Mouse (Mus musculus): ENCODE measurements around the gene Otoa. TPM values are rescaled to one million over a fixed set of nuclear protein-coding genes. Genes with fewer than 3 reads are reported as not detected.

Gene Otoa
- polyA plus RNA-seq, 1 experiment from 2014 or later: 0.10 TPM

GRCm38 (mm10) chr7:121165616-121166015 lies 84.2 kb downstream of the Otoa start:
- no peak for ATAC-seq (ENCODE audit: low FRiP score)
- Histone ChIP-seq H3K4me3 (replicated peaks) (no peak overlapping the region), H3K36me3 (replicated peaks) (no peaks in the 10 kb centered on the region), H3K27me3 (peaks cover 55% of the 10 kb centered on the region), H3K9me3 (no peaks in the 10 kb centered on the region), H3K4me1 (peaks cover 7% of the 10 kb centered on the region; the same call in 1 of the 2 replicates), H3K4me2 (no peak overlapping the region), H3K9ac (no peak overlapping the region), H3K27ac (no peak overlapping the region)
- 45% methylated on average over 1 of the region's 1 CpGs for WGBS

- no peak overlapping the region for H3K27ac ChIP-seq
- H3K4me1 ChIP-seq: peaks cover 19% of the 10 kb centered on the region
- peaks cover 72% of the 10 kb centered on the region for H3K27me3 ChIP-seq
- H3K36me3 ChIP-seq (replicated peaks): no peaks in the 10 kb centered on the region
- ATAC-seq (ENCODE audit: low FRiP score): peak; percentile 77; the same call in 1 of the 2 replicates
- WGBS: under 1% methylated on average over 6 of the region's 6 CpGs
- H3K4me3 ChIP-seq (replicated peaks): no peak overlapping the region
- no peaks in the 10 kb centered on the region for H3K9me3 ChIP-seq
- H3K9ac ChIP-seq: no peak overlapping the region; the same call in 1 of the 2 replicates
- peak overlapping the region; percentile 4; the same call in 1 of the 2 replicates for H3K4me2 ChIP-seq
These were observed 90.4 kb downstream of the Otoa start for GRCm38 (mm10) chr7:121171888-121172287.

- H3K4me1 ChIP-seq: no peaks in the 10 kb centered on the region
- H3K9ac ChIP-seq: no peak overlapping the region
- no peak overlapping the region for H3K4me2 ChIP-seq
- H3K9me3 ChIP-seq: no peaks in the 10 kb centered on the region
- H3K27ac ChIP-seq: no peak overlapping the region
- no peak for ATAC-seq (ENCODE audit: low FRiP score)
- no peak overlapping the region for H3K4me3 ChIP-seq (replicated peaks)
- no peaks in the 10 kb centered on the region for H3K36me3 ChIP-seq (replicated peaks)
- no peaks in the 10 kb centered on the region for H3K27me3 ChIP-seq
- WGBS: 88% methylated on average over 9 of the region's 9 CpGs
These were observed 105.8 kb downstream of the Otoa start for GRCm38 (mm10) chr7:121187201-121187786.

- ATAC-seq (ENCODE audit: low FRiP score): no peak
- Histone ChIP-seq H3K9me3 (no peaks in the 10 kb centered on the region), H3K4me2 (no peak overlapping the region), H3K27me3 (no peaks in the 10 kb centered on the region), H3K4me3 (replicated peaks) (no peak overlapping the region), H3K27ac (no peak overlapping the region), H3K36me3 (replicated peaks) (no peaks in the 10 kb centered on the region), H3K4me1 (no peaks in the 10 kb centered on the region), H3K9ac (no peak overlapping the region)
- WGBS: 87% methylated on average over 7 of the region's 7 CpGs
These were observed 107.5 kb downstream of the Otoa start for GRCm38 (mm10) chr7:121188976-121189375.

GRCm38 (mm10) chr7:121198933-121199332 lies 117.5 kb downstream of the Otoa start:
- no peak overlapping the region for H3K9ac ChIP-seq
- no peaks in the 10 kb centered on the region for H3K4me1 ChIP-seq
- H3K27ac ChIP-seq: no peak overlapping the region
- no peak overlapping the region for H3K4me2 ChIP-seq
- no peaks in the 10 kb centered on the region for H3K36me3 ChIP-seq (replicated peaks)
- no peaks in the 10 kb centered on the region for H3K9me3 ChIP-seq
- H3K27me3 ChIP-seq: no peaks in the 10 kb centered on the region
- no peak overlapping the region for H3K4me3 ChIP-seq (replicated peaks)
- ATAC-seq (ENCODE audit: low FRiP score): no peak
- 87% methylated on average over 8 of the region's 8 CpGs for WGBS

- H3K36me3 ChIP-seq (replicated peaks): no peaks in the 10 kb centered on the region
- no peak overlapping the region for H3K4me3 ChIP-seq (replicated peaks)
- no peak overlapping the region for H3K4me2 ChIP-seq
- peaks cover 8% of the 10 kb centered on the region for H3K4me1 ChIP-seq
- no peaks in the 10 kb centered on the region for H3K9me3 ChIP-seq
- H3K9ac ChIP-seq: no peak overlapping the region
- 87% methylated on average over 4 of the region's 4 CpGs for WGBS
- no peaks in the 10 kb centered on the region for H3K27me3 ChIP-seq
- no peak overlapping the region for H3K27ac ChIP-seq
- ATAC-seq (ENCODE audit: low FRiP score): no peak
These were observed 130.4 kb downstream of the Otoa start for GRCm38 (mm10) chr7:121211804-121212203.

Other genes with a start within 250 kb of the Otoa start
- gene Eef2k, start 238.8 kb upstream of the Otoa start, polyA plus RNA-seq (2016; fragmentation: Nextera tagmentation; extraction: Ambion mirVana): 20.6 and 21.3 TPM in 2 replicates
- 33.5 and 34.9 TPM in 2 replicates for gene Polr3e, start 163.9 kb upstream of the Otoa start, polyA plus RNA-seq (2016; fragmentation: Nextera tagmentation; extraction: Ambion mirVana)
- 14.5 and 14.9 TPM in 2 replicates for gene Cdr2, start 99.3 kb upstream of the Otoa start, polyA plus RNA-seq (2016; fragmentation: Nextera tagmentation; extraction: Ambion mirVana)
- 0.15 and 0.20 TPM in 2 replicates for gene Mfsd13b, start 99.1 kb upstream of the Otoa start, polyA plus RNA-seq (2016; fragmentation: Nextera tagmentation; extraction: Ambion mirVana)
- gene Mettl9, start 47.2 kb upstream of the Otoa start, polyA plus RNA-seq (2016; fragmentation: Nextera tagmentation; extraction: Ambion mirVana): 227 and 230 TPM in 2 replicates
- 0.94 and 0.95 TPM in 2 replicates for gene Igsf6, start 7.1 kb upstream of the Otoa start, polyA plus RNA-seq (2016; fragmentation: Nextera tagmentation; extraction: Ambion mirVana)